Mouse (Mus musculus) stomach, postnatal 0 days (tissue): Measurements from ENCODE around the gene Tnk1.

Experiments
- CTCF ChIP-seq: IDR thresholded peaks from 2 replicates; pipeline ENCODE4 v1.5.1; 2016; ENCODE audit warnings: antibody characterized with exemption, low read depth, mild to moderate bottlenecking, moderate library complexity
- EP300 ChIP-seq: optimal IDR thresholded peaks from 2 replicates; pipeline ENCODE3; 2016; ENCODE audit warnings: antibody characterized with exemption

- TF ChIP-seq CTCF (no peak), EP300 (no peak)
Observed at GRCm38 (mm10) chr11:69835966-69836335, 22.6 kb downstream of the Tnk1 start.
